Mouse (Mus musculus) forebrain, embryonic 16.5 days (tissue): ENCODE measurements at regions not wholly inside any gene's neighbourhood (a gene's known extent, or its start where the extent isn't known, plus 50 kb on each side); places are given as distances from the start of the nearest gene placed in this dataset.

Experiments
- ATAC-seq: fragments of 200-750 bp; cut with Nextera tagmentation; 2 replicates; pipeline ENCODE4 v1.8.0; 2017; ENCODE audit warnings: mild to moderate bottlenecking, moderate library complexity
- H3K27ac ChIP-seq: fragments of 300-500 bp; sonication (generic); 2 replicates; pipeline ENCODE4 v1.5.1; 2014; ENCODE audit warnings: low read length, control low read depth
- H3K27me3 ChIP-seq: fragments of 300-500 bp; sonication (generic); replicated peaks from 2 replicates; pipeline ENCODE4 v1.6.1; 2014; ENCODE audit warnings: low read length; ENCODE audit not compliant: control insufficient read depth, insufficient read depth
- H3K36me3 ChIP-seq: fragments of 300-500 bp; sonication (generic); 2 replicates; pipeline ENCODE4 v1.6.1; 2014; ENCODE audit not compliant: control insufficient read depth, insufficient read depth
- H3K4me1 ChIP-seq: fragments of 300-500 bp; sonication (generic); replicated peaks from 2 replicates; pipeline ENCODE4 v1.6.1; 2014; ENCODE audit warnings: low read length; ENCODE audit not compliant: control insufficient read depth, insufficient read depth
- H3K4me2 ChIP-seq: fragments of 300-500 bp; sonication (generic); 2 replicates; pipeline ENCODE4 v1.6.1; 2014; ENCODE audit warnings: mild to moderate bottlenecking, low read length, control low read depth
- H3K4me3 ChIP-seq: fragments of 300-500 bp; sonication (generic); replicated peaks from 2 replicates; pipeline ENCODE4 v1.5.1; 2014; ENCODE audit warnings: mild to moderate bottlenecking, low read length, control low read depth
- H3K9ac ChIP-seq: fragments of 300-500 bp; sonication (generic); replicated peaks from 2 replicates; pipeline ENCODE4 v1.6.1; 2014; ENCODE audit warnings: low read depth, low read length, control low read depth
- H3K9me3 ChIP-seq: fragments of 300-500 bp; sonication (generic); 2 replicates; pipeline ENCODE4 v1.6.1; 2016; ENCODE audit warnings: low read length; ENCODE audit not compliant: control insufficient read depth
- WGBS: fragments of 180-500 bp; shearing (Covaris S2); extraction: QIAGEN DNeasy Blood & Tissue Kit; methylation state at CpG from one replicate; pipeline ENCODE4 v1.1.7; 2014; 5-methylcytosine and 5-hydroxymethylcytosine counted together

GRCm38 (mm10) chrX:107477066-107477465, 73.9 kb upstream of the Itm2a start:
- ATAC-seq: 0 out of 2 replicates have a peak, but pooled peaks have one; percentile 36
- H3K4me1 ChIP-seq: no peaks in the 10 kb centered on the region
- H3K27ac ChIP-seq: no peak overlapping the region
- H3K9me3 ChIP-seq: no peaks in the 10 kb centered on the region
- H3K4me2 ChIP-seq: no peak overlapping the region
- H3K4me3 ChIP-seq: no peak overlapping the region
- no peak overlapping the region for H3K9ac ChIP-seq
- WGBS: 13% methylated on average over 5 of the region's 5 CpGs
- no peaks in the 10 kb centered on the region for H3K36me3 ChIP-seq
- no peaks in the 10 kb centered on the region for H3K27me3 ChIP-seq

DNA sequence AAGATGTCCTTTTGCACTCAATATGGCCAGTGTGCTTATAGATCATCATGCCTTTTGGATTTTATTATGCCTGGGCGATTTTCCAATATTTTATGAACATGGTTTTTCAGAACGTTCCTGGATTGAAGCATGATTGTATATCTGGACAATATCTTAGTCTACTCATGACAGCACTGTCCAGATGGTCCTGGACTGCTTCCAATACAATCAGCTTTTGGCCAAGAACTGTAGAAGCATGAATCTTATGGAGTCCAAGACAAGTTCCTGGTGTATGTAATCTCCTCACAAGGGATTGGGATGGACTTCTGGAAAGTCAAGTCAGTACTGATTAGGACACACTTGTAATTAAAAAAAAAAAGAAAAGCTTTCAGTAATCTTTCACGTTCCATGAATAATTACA, 66.1 kb upstream of the Itm2a start:
- Histone ChIP-seq H3K4me1 (no peaks in the 10 kb centered on the region), H3K4me3 (no peak overlapping the region), H3K27me3 (no peaks in the 10 kb centered on the region), H3K27ac (no peak overlapping the region), H3K4me2 (no peak overlapping the region), H3K36me3 (no peaks in the 10 kb centered on the region), H3K9me3 (no peaks in the 10 kb centered on the region), H3K9ac (no peak overlapping the region)
- no peak for ATAC-seq
- 66% methylated on average over 3 of the region's 3 CpGs for WGBS
